Mouse (Mus musculus): ENCODE data around the gene Hoxa9.

DNA sequence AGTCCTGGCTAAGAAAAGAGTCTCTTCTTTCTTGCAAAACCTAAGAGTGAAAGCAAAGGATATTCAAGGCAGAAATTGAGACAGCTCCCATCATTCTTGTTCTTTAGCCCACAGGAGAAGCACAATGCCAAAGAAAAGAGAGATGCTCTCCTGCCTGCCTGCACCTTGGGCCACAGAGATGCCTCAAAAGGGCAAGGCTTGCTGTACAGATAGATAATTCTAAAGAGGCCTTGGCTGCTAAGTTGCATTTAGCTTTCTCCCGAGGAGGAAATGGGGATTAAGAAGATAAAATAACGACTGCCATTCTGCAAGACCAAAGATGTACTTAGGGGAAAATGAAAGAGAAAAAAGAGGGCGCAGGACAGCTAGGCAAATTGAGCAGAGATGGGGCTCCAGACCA is 16.0 kb upstream of the Hoxa9 start:
- no peak for TF ChIP-seq CTCF (IDR thresholded peaks at IDR 0.05; ENCODE audit: low read depth)
- no peak for TF ChIP-seq EP300 (IDR thresholded peaks at IDR 0.05; ENCODE audit: low read depth)

Data from heart, postnatal 0 days (tissue).